In the genomic region with DNA sequence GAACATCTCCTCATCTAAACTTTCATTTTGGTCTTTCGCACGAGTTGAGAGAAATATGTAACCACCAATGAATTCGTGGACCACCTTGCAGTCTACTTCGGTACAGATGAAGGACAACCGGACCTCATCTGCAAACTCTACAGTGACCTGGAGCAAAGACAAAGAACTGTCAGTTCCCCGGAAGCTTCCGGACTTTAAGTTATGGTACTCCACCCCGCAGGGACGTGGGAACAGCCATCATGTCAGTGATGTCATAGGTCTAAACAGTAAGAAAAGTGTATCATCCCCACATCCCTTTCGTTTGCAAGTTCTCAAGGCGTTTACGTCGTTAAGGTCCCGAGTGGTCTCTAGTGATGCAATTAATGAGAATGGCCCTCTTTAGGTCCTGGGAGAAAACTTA, we compare ENCODE assay signal across 28 mouse cellular contexts. TPM values are rescaled to one million over a fixed set of nuclear protein-coding genes. Genes with fewer than 3 reads are reported as not detected.
"Had no signal": no experiment of that assay in that cellular context is flagged by ENCODE, and none has a peak within 500 bp of the region (broad histone marks: within the 10 kb centered on the region; RNA-seq: fewer than 3 reads in every experiment).

No protein-coding gene starts in this region.

- H3K9me3 ChIP-seq: embryonic facial prominence, embryonic 10.5 days; embryonic facial prominence, embryonic 12.5 days; embryonic facial prominence, embryonic 13.5 days; embryonic facial prominence, embryonic 15.5 days; forebrain, embryonic 10.5 days; forebrain, embryonic 12.5 days; forebrain, embryonic 13.5 days; forebrain, embryonic 15.5 days had no signal

- DNase-seq: cerebellum, adult 8-10 months; cerebellum, adult 9-10 months; cerebellum, adult 9-11 months; cerebellum, postnatal 10 days; cerebellum, postnatal 14 days; cerebellum, postnatal 25 days; cerebellum, postnatal 36 days; embryo, embryonic 11 days; forebrain, postnatal 0 days; gastrocnemius, adult 2 months; gastrocnemius, postnatal 10 days; gastrocnemius, postnatal 14 days; gastrocnemius, postnatal 25 days; gastrocnemius, postnatal 36 days; heart, adult 18-20 months; heart, adult 2 months had no signal

- H3K9ac ChIP-seq: embryonic facial prominence, embryonic 12.5 days; embryonic facial prominence, embryonic 13.5 days; embryonic facial prominence, embryonic 15.5 days; forebrain, embryonic 12.5 days; forebrain, embryonic 13.5 days; forebrain, embryonic 15.5 days; forebrain, postnatal 0 days had no signal

- ATAC-seq: forebrain, embryonic 13.5 days; forebrain, embryonic 14.5 days; forebrain, embryonic 15.5 days; forebrain, embryonic 16.5 days; forebrain, postnatal 0 days had no signal

- H3K4me2 ChIP-seq: embryonic facial prominence, embryonic 12.5 days; embryonic facial prominence, embryonic 13.5 days; embryonic facial prominence, embryonic 15.5 days; forebrain, embryonic 12.5 days; forebrain, embryonic 13.5 days; forebrain, embryonic 15.5 days; heart, embryonic 11.5 days had no signal

- H3K27ac ChIP-seq: embryonic facial prominence, embryonic 10.5 days; embryonic facial prominence, embryonic 12.5 days; embryonic facial prominence, embryonic 13.5 days; embryonic facial prominence, embryonic 15.5 days; forebrain, embryonic 10.5 days; forebrain, embryonic 12.5 days; forebrain, embryonic 13.5 days; forebrain, embryonic 15.5 days; gastrocnemius, adult 2 months; heart, adult 2 months had no signal

- H3K27me3 ChIP-seq: embryonic facial prominence, embryonic 12.5 days; embryonic facial prominence, embryonic 13.5 days; embryonic facial prominence, embryonic 15.5 days; forebrain, embryonic 12.5 days; forebrain, embryonic 13.5 days; forebrain, embryonic 15.5 days had no signal

- H3K4me3 ChIP-seq: embryonic facial prominence, embryonic 10.5 days; embryonic facial prominence, embryonic 12.5 days; embryonic facial prominence, embryonic 13.5 days; embryonic facial prominence, embryonic 15.5 days; erythroblast, embryonic 14.5 days; forebrain, embryonic 10.5 days; forebrain, embryonic 12.5 days; forebrain, embryonic 13.5 days; forebrain, embryonic 15.5 days; gastrocnemius, adult 2 months; heart, adult 2 months had no signal

RNA-seq across cellular contexts. Expression of gene Gnpnat1, which starts 55.2 kb away (rescaled TPM):
- polyA plus RNA-seq: erythroblast, embryonic 14.5 days had no signal
